Mouse (Mus musculus) ES-Bruce4 (cell line): ENCODE measurements around the gene Fads2.

Source experiments
- CTCF ChIP-seq: IDR thresholded peaks from one replicate; pipeline ENCODE4 v1.8.1; 2011; ENCODE audit warnings: low read depth, low read length
- EP300 ChIP-seq: IDR thresholded peaks from 2 replicates; pipeline ENCODE4 v1.6.1; 2011; ENCODE audit warnings: low read depth, low read length; ENCODE audit not compliant: insufficient read depth
- POLR2A ChIP-seq: IDR thresholded peaks from one replicate; pipeline ENCODE4 v1.8.1; 2011; ENCODE audit warnings: low read length; ENCODE audit not compliant: insufficient read depth

DNA sequence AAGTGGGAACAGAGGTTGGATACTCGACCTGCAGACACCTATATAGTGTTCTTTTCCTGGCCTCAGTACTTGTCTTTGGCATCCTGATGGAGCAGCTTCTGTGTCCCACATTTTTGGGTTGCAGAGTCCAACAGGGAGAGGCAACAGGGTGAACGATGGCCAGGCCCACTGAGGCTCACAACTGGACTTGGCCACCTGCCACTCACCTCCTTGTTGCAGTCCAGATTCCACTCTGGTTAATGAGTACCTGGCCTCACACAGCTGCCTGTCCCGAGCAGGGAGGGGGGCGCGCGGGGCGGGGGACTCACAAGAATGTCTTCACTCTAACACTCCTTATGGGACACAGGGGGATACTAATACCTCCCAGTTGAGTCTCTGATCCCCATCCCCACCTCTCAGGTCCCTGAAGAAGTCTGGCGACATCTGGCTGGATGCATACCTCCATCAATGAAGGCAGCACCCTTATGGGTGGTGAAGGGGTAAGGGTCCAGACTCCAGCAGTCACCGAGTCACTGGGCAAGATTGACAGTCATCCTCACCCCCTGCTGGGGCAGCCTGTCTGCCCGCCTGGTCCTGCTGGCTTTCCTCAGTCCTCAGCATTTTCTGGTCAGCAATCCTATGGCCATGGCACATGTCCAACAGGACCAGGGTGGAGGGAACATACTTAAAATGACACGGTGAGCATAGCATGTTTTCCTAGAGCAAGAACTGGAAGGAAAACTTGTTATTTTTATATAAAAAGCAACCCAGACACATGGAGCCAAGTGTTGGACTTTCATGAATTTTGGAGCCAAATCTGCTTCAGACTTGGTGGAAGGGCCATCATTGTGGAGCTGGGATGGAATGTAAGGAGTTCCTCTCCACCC is 43.8 kb downstream of the Fads2 start:
- TF ChIP-seq CTCF (no peak), POLR2A (no peak), EP300 (no peak)
